Mouse (Mus musculus) brain, embryonic 14.5 days (tissue): Measurements from ENCODE around the gene Zswim7.

Source experiments
- CTCF ChIP-seq: fragments of 200-500 bp; IDR thresholded peaks from 2 replicates; pipeline ENCODE4 v1.5.1; 2012; ENCODE audit warnings: inconsistent platforms, mild to moderate bottlenecking, moderate library complexity, borderline replicate concordance; ENCODE audit not compliant: insufficient read depth, insufficient read length; ENCODE audit errors: extremely low read depth
- POLR2A ChIP-seq: fragments of 200-500 bp; IDR thresholded peaks from 2 replicates; pipeline ENCODE4 v1.6.1; 2012; ENCODE audit warnings: mild to moderate bottlenecking, inconsistent platforms, borderline replicate concordance; ENCODE audit not compliant: poor library complexity, insufficient read depth, insufficient read length, severe bottlenecking; ENCODE audit errors: extremely low read depth

GRCm38 (mm10) chr11:62314984-62315383 is 33.8 kb upstream of the Zswim7 start:
- TF ChIP-seq CTCF: no peak
- TF ChIP-seq POLR2A: no peak
